8 mouse cellular contexts compared by ENCODE assay signal in the genomic region with DNA sequence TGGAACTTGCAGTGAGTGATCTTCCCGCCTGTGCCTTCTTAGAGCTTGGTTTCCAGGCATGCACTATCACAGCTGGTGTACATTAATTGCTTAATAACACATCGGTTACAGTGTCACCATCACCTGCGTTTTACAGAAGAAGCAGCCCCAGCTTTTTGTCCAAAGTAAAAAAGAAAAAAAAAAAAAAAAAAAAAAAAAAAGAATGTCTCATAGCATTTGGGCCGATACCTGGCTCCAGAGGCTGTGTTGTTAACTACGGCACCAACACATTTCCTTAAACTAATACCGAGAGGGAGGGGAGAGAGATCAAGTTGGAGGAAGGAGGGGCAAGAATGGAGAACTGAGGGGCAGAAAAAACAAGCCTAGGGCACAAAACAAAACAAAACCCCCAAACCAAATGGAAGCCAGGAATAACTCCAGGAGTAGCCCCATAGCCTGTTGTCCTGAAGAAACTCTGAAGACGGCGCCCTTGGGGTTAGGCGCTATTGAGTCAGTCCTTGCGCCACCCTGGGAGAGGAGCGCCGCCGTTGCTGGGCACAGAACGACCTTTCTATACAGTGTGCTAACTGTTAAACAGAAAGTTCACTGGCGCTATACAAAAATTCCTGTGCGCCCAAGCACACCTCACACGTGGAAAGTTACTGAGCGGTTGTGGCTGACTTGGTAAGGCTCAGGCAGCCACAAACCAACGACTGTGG. TPM values are rescaled to one million over a fixed set of nuclear protein-coding genes. Genes with fewer than 3 reads are reported as not detected.
DNase-seq lines count a peak whose midpoint lies in the region; ATAC-seq lines count a peak whose summit lies in the region.

No protein-coding gene starts in this region.

- no peaks in the 10 kb centered on the region for H3K9me3 ChIP-seq in forebrain, embryonic 16.5 days (ENCODE audit: control insufficient read depth, low read length)

- no peak for ATAC-seq in forebrain, embryonic 16.5 days

- no peaks in the 10 kb centered on the region; the same call in 1 of the 2 replicates for H3K36me3 ChIP-seq in forebrain, embryonic 16.5 days (ENCODE audit: control insufficient read depth, insufficient read depth)

- no peak overlapping the region for H3K27ac ChIP-seq in forebrain, embryonic 16.5 days (ENCODE audit: low read length)

- WGBS in forebrain, embryonic 16.5 days = 16% methylated on average over 19 of the region's 19 CpGs

- H3K27me3 ChIP-seq in forebrain, embryonic 16.5 days (replicated peaks; ENCODE audit: control insufficient read depth, insufficient read depth, low read length) = no peaks in the 10 kb centered on the region

- peak overlapping the region; percentile 79 for H3K4me2 ChIP-seq in forebrain, embryonic 16.5 days (ENCODE audit: low read length)

- H3K9ac ChIP-seq in forebrain, embryonic 16.5 days (replicated peaks; ENCODE audit: low read depth, low read length) = peak overlapping the region; percentile 6; the same call in 1 of the 2 replicates

- H3K4me3 ChIP-seq in forebrain, embryonic 16.5 days (replicated peaks; ENCODE audit: low read length) = peak overlapping the region; percentile 20

- peak; percentile 84 for DNase-seq in A20 (ENCODE audit: low read depth, low spot score)
- DNase-seq in adrenal gland, postnatal 10 days = peak; percentile 55
- peak; percentile 61 to 77 for DNase-seq in kidney, postnatal 4 days
- DNase-seq in mesoderm, embryonic 11.5 days (ENCODE audit: low read depth, low spot score) = peak; percentile 59
- DNase-seq in thymus, postnatal 10 days (ENCODE audit: low spot score in 2 of 2) = peak; percentile 15 to 19
- DNase-seq in frontal cortex, postnatal 25 days (ENCODE audit: low spot score in 2 of 2) = no peak
- no peak for DNase-seq in left cerebral cortex, adult 18-20 months (ENCODE audit: low spot score in 2 of 2)

- peaks cover 12% of the 10 kb centered on the region for H3K4me1 ChIP-seq in forebrain, embryonic 16.5 days (replicated peaks; ENCODE audit: control insufficient read depth, insufficient read depth, low read length)

RNA-seq across cellular contexts. Expression of a gene that starts 0.6 kb away (rescaled TPM):
- total RNA-seq in adrenal gland, postnatal 10 days (2021) = 10 to 100 TPM; 59.7 to 91.7 TPM
- 918 and 1,051 TPM in 2 replicates for polyA plus RNA-seq in forebrain, embryonic 16.5 days (2015; fragmentation: Nextera tagmentation; extraction: Ambion mirVana)
- total RNA-seq in left cerebral cortex, adult 18-20 months (2021) = 1 to 10 TPM; 5.8 to 6.1 TPM

RNA-seq across cellular contexts. Expression of a gene that starts 36.7 kb away (rescaled TPM):
- 100 to 1,000 TPM in 1 of 2 experiments, 10 to 100 TPM in 1; 94.1 to 111 TPM for total RNA-seq in adrenal gland, postnatal 10 days (2021)
- 74.2 and 75.8 TPM in 2 replicates for polyA plus RNA-seq in forebrain, embryonic 16.5 days (2015; fragmentation: Nextera tagmentation; extraction: Ambion mirVana)
- total RNA-seq in left cerebral cortex, adult 18-20 months (2021) = 10 to 100 TPM; 39.1 to 42.8 TPM

RNA-seq across cellular contexts. Expression of a gene that starts 53.6 kb away (rescaled TPM):
- 10 to 100 TPM; 18.7 to 26.3 TPM for total RNA-seq in adrenal gland, postnatal 10 days (2021)
- polyA plus RNA-seq in forebrain, embryonic 16.5 days (2015; fragmentation: Nextera tagmentation; extraction: Ambion mirVana) = 23.0 TPM in 2 replicates
- 10 to 100 TPM in 1 of 2 experiments, 1 to 10 TPM in 1; 3.0 to 16.9 TPM for total RNA-seq in left cerebral cortex, adult 18-20 months (2021)

Comparison
In these comparisons a context has a peak if more than half of its experiments do, and no peak if none do; other contexts are left out.
1. DNase-seq: peak in A20 (single experiment), adrenal gland, postnatal 10 days (single experiment), kidney, postnatal 4 days (2 of 2), mesoderm, embryonic 11.5 days (single experiment) and thymus, postnatal 10 days (2 of 2); none in frontal cortex, postnatal 25 days (0 of 2) and left cerebral cortex, adult 18-20 months (0 of 2).
2. RNA of a gene that starts 0.6 kb away (total RNA-seq): 59.7 to 91.7 TPM in adrenal gland, postnatal 10 days; 5.8 to 6.1 TPM in left cerebral cortex, adult 18-20 months; every median in the first group is over 4 times any median in the second.